8 mouse cellular contexts compared by ENCODE assay signal in the genomic region with DNA sequence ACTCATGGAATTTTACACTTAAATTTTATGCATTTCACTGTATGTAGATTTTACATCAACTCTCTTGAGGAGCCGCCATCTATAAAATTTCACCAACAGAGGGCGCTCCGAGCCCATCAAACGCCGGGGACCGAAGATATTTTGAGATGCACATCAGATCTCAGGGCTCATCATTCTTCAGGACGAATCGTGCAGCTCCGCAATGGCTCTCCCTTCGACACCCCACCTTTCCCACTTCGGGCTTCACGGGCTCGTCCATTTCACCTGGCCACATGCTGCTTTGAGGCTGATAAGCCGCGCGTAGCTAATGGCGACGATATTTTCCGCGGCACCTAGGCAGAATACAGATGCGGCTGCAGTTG. TPM values are rescaled to one million over a fixed set of nuclear protein-coding genes. Genes with fewer than 3 reads are reported as not detected.
DNase-seq lines count a peak whose midpoint lies in the region; ATAC-seq and TF ChIP-seq lines count a peak whose summit lies in the region.

No protein-coding gene starts in this region.

- TF ChIP-seq CTCF in left cerebral cortex, adult 2 months (IDR thresholded peaks at IDR 0.05) = peak; percentile 75

- peak; percentile 90 for DNase-seq in ZHBTc4 (ENCODE audit: low read depth, low spot score)
- DNase-seq in cerebellum, postnatal 4 days (ENCODE audit: low spot score in 2 of 2) = peak; percentile 61 to 83
- peak; percentile 36 to 37 for DNase-seq in gastrocnemius, adult 8-10 months (ENCODE audit: low spot score in 2 of 2)
- peak; percentile 87 for DNase-seq in induced T-regulatory cell, adult 2 months (ENCODE audit: low read depth)
- DNase-seq in left cerebral cortex, adult 2 months (ENCODE audit: extremely low spot score in 1 of 2, low spot score in 2 of 2) = peak; percentile 67 to 72
- peak; percentile 67 for DNase-seq in right cerebral cortex, adult 18-20 months
- peak; percentile 65 for DNase-seq in urinary bladder, postnatal 25 days (ENCODE audit: low spot score)

- peak overlapping the region; percentile 58 for H3K4me3 ChIP-seq in left cerebral cortex, adult 2 months

- peak; percentile 60 for ATAC-seq in megakaryocyte, adult 5-6 weeks (ENCODE audit: poor library complexity, severe bottlenecking)

- H3K27ac ChIP-seq in left cerebral cortex, adult 2 months = peak overlapping the region; percentile 50

- intact Hi-C loops in left cerebral cortex, adult 2 months (cut with DNase I) = loop anchor here (1.0 to 5.0 kb wide), 2 partner anchors 270 to 433 kb away; no protein-coding TSS in a partner anchor

RNA-seq across cellular contexts. Expression of gene Kif26b, which starts 1.8 kb away (rescaled TPM):
- 1 to 10 TPM; 2.3 to 4.9 (median 2.6) TPM for total RNA-seq in gastrocnemius, adult 8-10 months (2022)
- total RNA-seq in left cerebral cortex, adult 2 months (2021) = 10 to 100 TPM in 1 of 2 experiments, 1 to 10 TPM in 1; 8.3 to 10.5 TPM
- total RNA-seq in megakaryocyte, adult 5-6 weeks (2015) = 0.02 and 0.20 TPM in 2 replicates
- 0.04 TPM in 1 of 2 replicates, not detected in the other for total RNA-seq in megakaryocyte, adult 5-6 weeks (2017)

Comparison
In these comparisons a context has a peak if more than half of its experiments do, and no peak if none do; other contexts are left out.
1. Peak in every context shown above with its lines: DNase-seq, ATAC-seq, H3K4me3 ChIP-seq and H3K27ac ChIP-seq.
2. DNase-seq: peak in every context shown above with its lines; median percentile 90 in ZHBTc4; 87 in induced T-regulatory cell, adult 2 months; 72 in cerebellum, postnatal 4 days; 70 in left cerebral cortex, adult 2 months; 67 in right cerebral cortex, adult 18-20 months; 65 in urinary bladder, postnatal 25 days; 36 in gastrocnemius, adult 8-10 months.